23 mouse cellular contexts compared by ENCODE assay signal in the genomic region with DNA sequence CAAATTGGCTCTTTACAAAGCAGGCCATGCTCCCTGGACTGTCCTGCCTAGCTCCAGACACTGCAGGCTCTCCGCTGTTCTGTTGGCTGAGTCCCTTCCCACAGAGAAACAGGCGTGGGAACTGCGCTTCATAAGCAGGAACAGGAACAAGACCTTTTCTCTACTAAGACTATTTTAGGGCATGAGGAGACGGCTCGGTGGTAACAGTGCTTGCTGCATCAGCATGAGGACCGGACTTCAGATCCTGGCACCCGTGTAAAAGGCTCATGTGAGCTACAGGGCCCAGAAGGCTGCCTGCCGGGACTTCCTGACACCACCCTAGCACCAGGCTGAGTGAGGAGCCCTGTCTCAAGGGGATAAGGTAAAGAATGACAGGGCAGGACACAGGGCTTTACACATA. TPM values are rescaled to one million over a fixed set of nuclear protein-coding genes. Genes with fewer than 3 reads are reported as not detected.
A peak's percentile ranks its signal among the peaks of the same experiment; 100 is the strongest.
DNase-seq lines count a peak whose midpoint lies in the region; ATAC-seq lines count a peak whose summit lies in the region.
"Had no signal": no experiment of that assay in that cellular context is flagged by ENCODE, and none has a peak within 500 bp of the region (broad histone marks: within the 10 kb centered on the region; RNA-seq: fewer than 3 reads in every experiment).

No protein-coding gene starts in this region.

- no peak overlapping the region for H3K9ac ChIP-seq in hindbrain, embryonic 15.5 days
- H3K9ac ChIP-seq: forebrain, embryonic 12.5 days; limb, embryonic 12.5 days; lung, embryonic 14.5 days had no signal

- no peak overlapping the region for H3K4me2 ChIP-seq in hindbrain, embryonic 15.5 days
- H3K4me2 ChIP-seq: forebrain, embryonic 12.5 days; limb, embryonic 12.5 days; lung, embryonic 14.5 days; midbrain, embryonic 11.5 days had no signal

- WGBS in hindbrain, embryonic 15.5 days = 89% methylated on average over 8 of the region's 8 CpGs
- 87% methylated on average over 8 of the region's 8 CpGs for WGBS in hindbrain, embryonic 10.5 days

- no peaks in the 10 kb centered on the region for H3K9me3 ChIP-seq in hindbrain, embryonic 15.5 days
- H3K9me3 ChIP-seq in hindbrain, embryonic 10.5 days = no peaks in the 10 kb centered on the region
- H3K9me3 ChIP-seq: forebrain, embryonic 12.5 days; limb, embryonic 12.5 days had no signal

- no peak for DNase-seq in hindbrain, embryonic 10.5 days (ENCODE audit: low spot score)
- peak; percentile 49 for DNase-seq in layer of hippocampus, adult 9-11 months
- no peak for DNase-seq in layer of hippocampus, postnatal 10 days (ENCODE audit: low spot score in 2 of 2)
- peak; percentile 2 to 3 for DNase-seq in spleen, postnatal 36 days (ENCODE audit: low spot score in 2 of 2)
- no peak for DNase-seq in spleen, postnatal 4 days (ENCODE audit: low spot score in 2 of 2)
- no peak for DNase-seq in Muller cell, postnatal 12 days (ENCODE audit: inconsistent ontology term)
- DNase-seq: adrenal gland, postnatal 25 days; cerebellum, adult 18-20 months; cerebellum, postnatal 36 days; gastrocnemius, postnatal 10 days; heart, adult 18-20 months; heart, postnatal 36 days; lung, embryonic 14.5 days; retina, postnatal 1 day; thymus, adult 2 months had no signal

- no peaks in the 10 kb centered on the region for H3K27me3 ChIP-seq in hindbrain, embryonic 15.5 days
- no peaks in the 10 kb centered on the region for H3K27me3 ChIP-seq in hindbrain, embryonic 10.5 days (ENCODE audit: insufficient read depth, poor library complexity, severe bottlenecking)
- H3K27me3 ChIP-seq: CH12.LX; forebrain, embryonic 12.5 days; limb, embryonic 12.5 days had no signal

- H3K27ac ChIP-seq in hindbrain, embryonic 15.5 days (replicated peaks) = no peak overlapping the region
- no peak overlapping the region for H3K27ac ChIP-seq in hindbrain, embryonic 10.5 days
- H3K27ac ChIP-seq: forebrain, embryonic 12.5 days; limb, embryonic 12.5 days; macrophage had no signal

- H3K4me1 ChIP-seq in hindbrain, embryonic 15.5 days (replicated peaks) = no peaks in the 10 kb centered on the region
- H3K4me1 ChIP-seq in hindbrain, embryonic 10.5 days (replicated peaks) = no peaks in the 10 kb centered on the region
- H3K4me1 ChIP-seq: forebrain, embryonic 12.5 days; limb, embryonic 12.5 days had no signal

- 0 out of 2 replicates have a peak, but pooled peaks have one; percentile 27 for ATAC-seq in hindbrain, embryonic 15.5 days (ENCODE audit: low FRiP score, low read depth)
- ATAC-seq: hindbrain, embryonic 16.5 days; intestine, postnatal 0 days had no signal

- H3K36me3 ChIP-seq in hindbrain, embryonic 15.5 days = peaks cover 31% of the 10 kb centered on the region
- H3K36me3 ChIP-seq in hindbrain, embryonic 10.5 days = peaks cover 58% of the 10 kb centered on the region

- H3K4me3 ChIP-seq in hindbrain, embryonic 15.5 days = no peak overlapping the region
- no peak overlapping the region for H3K4me3 ChIP-seq in hindbrain, embryonic 10.5 days
- H3K4me3 ChIP-seq: forebrain, embryonic 12.5 days; limb, embryonic 12.5 days had no signal

RNA-seq across cellular contexts. Expression of gene Cryz, which starts 12.2 kb away (rescaled TPM):
- 9.3 and 12.0 TPM in 2 replicates for polyA plus RNA-seq in hindbrain, embryonic 15.5 days (2015; fragmentation: Nextera tagmentation; extraction: Ambion mirVana)
- polyA plus RNA-seq in hindbrain, embryonic 10.5 days (2016; fragmentation: Nextera tagmentation; extraction: Ambion mirVana) = 14.9 and 20.9 TPM in 2 replicates
- 10 to 100 TPM; 18.1 to 20.2 TPM for total RNA-seq in layer of hippocampus, postnatal 10 days (2021)

RNA-seq across cellular contexts. Expression of gene Tyw3, which starts 12.6 kb away (rescaled TPM):
- 11.5 and 11.9 TPM in 2 replicates for polyA plus RNA-seq in hindbrain, embryonic 15.5 days (2015; fragmentation: Nextera tagmentation; extraction: Ambion mirVana)
- 19.2 and 20.2 TPM in 2 replicates for polyA plus RNA-seq in hindbrain, embryonic 10.5 days (2016; fragmentation: Nextera tagmentation; extraction: Ambion mirVana)
- total RNA-seq in layer of hippocampus, postnatal 10 days (2021) = 10 to 100 TPM; 10.1 to 10.7 TPM

Comparison
In these comparisons a context has a peak if more than half of its experiments do, and no peak if none do; other contexts are left out.
1. DNase-seq: peak in layer of hippocampus, adult 9-11 months (single experiment) and spleen, postnatal 36 days (2 of 2); none in hindbrain, embryonic 10.5 days (single experiment), layer of hippocampus, postnatal 10 days (0 of 2), spleen, postnatal 4 days (0 of 2) and Muller cell, postnatal 12 days (single experiment).